In the genomic region with DNA sequence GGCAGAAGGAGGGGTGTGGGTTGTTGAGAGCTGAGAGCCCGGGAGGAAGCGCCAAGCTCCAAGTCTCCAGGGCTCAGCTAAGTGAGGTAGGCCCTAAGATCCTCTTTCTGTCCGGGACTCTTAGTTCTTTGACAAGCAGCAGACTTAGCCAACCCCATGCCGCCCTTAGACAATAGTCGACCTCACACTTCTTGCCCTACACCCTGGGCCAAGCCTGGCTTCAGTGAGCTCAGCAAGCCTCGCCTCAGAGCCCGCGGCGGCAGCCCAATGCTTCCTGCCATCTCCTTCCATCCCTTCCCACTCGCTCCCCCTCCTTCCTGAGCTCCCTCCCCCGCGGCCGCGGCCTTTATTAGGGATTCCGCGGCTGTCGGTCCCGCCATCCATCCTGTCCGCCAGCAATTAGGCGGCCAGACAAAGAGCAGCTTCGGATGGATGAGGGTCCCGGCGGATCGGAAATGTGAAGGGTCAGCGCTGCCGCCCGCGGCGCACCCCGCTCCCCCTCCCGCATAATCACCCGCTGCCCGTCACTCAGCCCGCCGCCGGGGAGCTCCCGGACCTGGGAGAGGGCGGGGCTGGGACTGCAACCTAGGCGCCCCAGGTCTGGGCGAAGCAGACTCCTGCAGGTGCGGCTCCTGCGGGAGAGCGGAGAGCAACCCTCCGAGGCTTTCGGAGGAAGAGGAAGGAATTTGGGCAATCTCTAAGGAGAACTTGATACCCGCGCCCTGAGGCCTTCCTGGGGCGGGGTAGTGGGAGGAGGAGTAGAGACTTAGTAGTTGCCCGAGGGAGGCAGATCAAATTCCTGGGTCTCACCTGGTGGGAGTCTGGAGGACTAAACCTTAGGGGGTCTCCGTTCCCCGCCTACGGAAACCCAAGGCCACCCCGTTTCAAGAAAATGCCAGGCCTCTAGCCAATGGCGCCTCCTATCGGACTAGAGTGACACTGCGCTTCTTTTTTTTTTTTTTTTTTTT, we compare ENCODE assay signal across 9 mouse cellular contexts. TPM values are rescaled to one million over a fixed set of nuclear protein-coding genes. Genes with fewer than 3 reads are reported as not detected.
A peak's percentile ranks its signal among the peaks of the same experiment; 100 is the strongest.
DNase-seq lines count a peak whose midpoint lies in the region; ATAC-seq and TF ChIP-seq lines count a peak whose summit lies in the region.
"Had no signal": no experiment of that assay in that cellular context is flagged by ENCODE, and none has a peak within 500 bp of the region (broad histone marks: within the 10 kb centered on the region; RNA-seq: fewer than 3 reads in every experiment).

No protein-coding gene starts in this region.

- WGBS in forebrain, postnatal 0 days: 3% methylated on average over 55 of the region's 56 CpGs
- under 1% methylated on average over 56 of the region's 56 CpGs for WGBS in intestine, embryonic 14.5 days
- WGBS in neural tube, embryonic 12.5 days: under 1% methylated on average over 56 of the region's 56 CpGs

- peak; percentile 21; the same call in 1 of the 2 replicates for ATAC-seq in forebrain, postnatal 0 days
- ATAC-seq in intestine, embryonic 14.5 days (replicated peaks; ENCODE audit: low FRiP score, low TSS enrichment, low read depth): peak; percentile 53
- ATAC-seq in neural tube, embryonic 12.5 days (ENCODE audit: low FRiP score, low read depth): peak; percentile 45
- ATAC-seq: Patski had no signal

- H3K9ac ChIP-seq in forebrain, postnatal 0 days: peak overlapping the region; percentile 56
- peak overlapping the region; percentile 27; the same call in 1 of the 2 replicates for H3K9ac ChIP-seq in intestine, embryonic 14.5 days (ENCODE audit: low read length)
- H3K9ac ChIP-seq in neural tube, embryonic 12.5 days: peak overlapping the region; percentile 41

- H3K4me3 ChIP-seq in forebrain, postnatal 0 days (ENCODE audit: low read depth, low read length): peak overlapping the region; percentile 43
- H3K4me3 ChIP-seq in intestine, embryonic 14.5 days (ENCODE audit: low read depth, low read length): peak overlapping the region; percentile 41
- peak overlapping the region; percentile 23 for H3K4me3 ChIP-seq in neural tube, embryonic 12.5 days

- no peak overlapping the region for H3K27ac ChIP-seq in forebrain, postnatal 0 days (ENCODE audit: low read depth, low read length)
- no peak overlapping the region for H3K27ac ChIP-seq in intestine, embryonic 14.5 days (ENCODE audit: low read depth)
- H3K27ac ChIP-seq in neural tube, embryonic 12.5 days: 0 out of 2 replicates have a peak overlapping the region, but pooled peaks have one; percentile 21

- H3K36me3 ChIP-seq in forebrain, postnatal 0 days (ENCODE audit: insufficient read depth): no peaks in the 10 kb centered on the region
- H3K36me3 ChIP-seq in intestine, embryonic 14.5 days (ENCODE audit: control insufficient read depth, insufficient read depth, low read length): no peaks in the 10 kb centered on the region
- no peaks in the 10 kb centered on the region for H3K36me3 ChIP-seq in neural tube, embryonic 12.5 days

- peak overlapping the region; percentile 88 for H3K4me2 ChIP-seq in forebrain, postnatal 0 days (ENCODE audit: low read depth)
- peak overlapping the region; percentile 90 for H3K4me2 ChIP-seq in intestine, embryonic 14.5 days (ENCODE audit: low read length)
- H3K4me2 ChIP-seq in neural tube, embryonic 12.5 days (replicated peaks): peak overlapping the region; percentile 69

- DNase-seq in kidney, adult 18-20 months: peak; percentile 39
- DNase-seq in kidney, adult 9 months: no peak
- DNase-seq in cerebellum, adult 18-20 months: peak; percentile 53 to 58
- peak; percentile 53 for DNase-seq in forebrain, postnatal 0 days
- peak; percentile 78 for DNase-seq in intestine, embryonic 14.5 days (ENCODE audit: low spot score)
- DNase-seq in lung, adult 18-20 months: peak; percentile 54 to 58
- no peak for DNase-seq in right cerebral cortex, adult 18-20 months

- peaks cover 57% of the 10 kb centered on the region for H3K27me3 ChIP-seq in forebrain, postnatal 0 days (ENCODE audit: insufficient read depth, low read length)
- peaks cover 97% of the 10 kb centered on the region for H3K27me3 ChIP-seq in intestine, embryonic 14.5 days (replicated peaks; ENCODE audit: control insufficient read depth, insufficient read depth, low read length)
- H3K27me3 ChIP-seq in neural tube, embryonic 12.5 days (replicated peaks): peaks cover 76% of the 10 kb centered on the region
- H3K27me3 ChIP-seq: Patski had no signal

- H3K9me3 ChIP-seq in forebrain, postnatal 0 days (ENCODE audit: low read length): no peaks in the 10 kb centered on the region
- no peaks in the 10 kb centered on the region for H3K9me3 ChIP-seq in intestine, embryonic 14.5 days (ENCODE audit: control insufficient read depth, low read length)
- no peaks in the 10 kb centered on the region for H3K9me3 ChIP-seq in neural tube, embryonic 12.5 days

- TF ChIP-seq CTCF in forebrain, postnatal 0 days (IDR thresholded peaks at IDR 0.05; ENCODE audit: low read depth): peak; percentile 51

- H3K4me1 ChIP-seq in forebrain, postnatal 0 days (ENCODE audit: insufficient read depth): 0 out of 2 replicates have a peak, but pooled peaks cover 15% of the 10 kb centered on the region
- peaks cover 25% of the 10 kb centered on the region for H3K4me1 ChIP-seq in intestine, embryonic 14.5 days (replicated peaks; ENCODE audit: control insufficient read depth, insufficient read depth, low read length)
- peaks cover 71% of the 10 kb centered on the region for H3K4me1 ChIP-seq in neural tube, embryonic 12.5 days

RNA-seq across cellular contexts. Expression of a gene that starts 0.6 kb away (rescaled TPM):
- 0.38 and 0.71 TPM in 2 replicates for total RNA-seq in forebrain, postnatal 0 days (2014; rRNA removed)
- 0.15 and 0.51 TPM in 2 replicates for polyA plus RNA-seq in forebrain, postnatal 0 days (2015; fragmentation: Nextera tagmentation; extraction: Ambion mirVana)
- 16.3 and 20.2 TPM in 2 replicates for polyA plus RNA-seq in intestine, embryonic 14.5 days (2014; fragmentation: Nextera tagmentation; extraction: Ambion mirVana)
- 0.70 and 1.1 TPM in 2 replicates for polyA plus RNA-seq in neural tube, embryonic 12.5 days (2016; fragmentation: Nextera tagmentation; extraction: Ambion mirVana)

RNA-seq across cellular contexts. Expression of a gene that starts 6.0 kb away (rescaled TPM):
- 0.23 and 0.48 TPM in 2 replicates for total RNA-seq in forebrain, postnatal 0 days (2014; rRNA removed)
- 0.40 TPM in 1 of 2 replicates, not detected in the other for polyA plus RNA-seq in forebrain, postnatal 0 days (2015; fragmentation: Nextera tagmentation; extraction: Ambion mirVana)
- polyA plus RNA-seq in intestine, embryonic 14.5 days (2014; fragmentation: Nextera tagmentation; extraction: Ambion mirVana): 0.16 TPM in 1 of 2 replicates, not detected in the other
- polyA plus RNA-seq in neural tube, embryonic 12.5 days (2016; fragmentation: Nextera tagmentation; extraction: Ambion mirVana): 4.4 and 4.5 TPM in 2 replicates

RNA-seq across cellular contexts. Expression of a gene that starts 19.2 kb away (rescaled TPM):
- 1.5 and 3.9 TPM in 2 replicates for total RNA-seq in forebrain, postnatal 0 days (2014; rRNA removed)
- 2.7 and 3.1 TPM in 2 replicates for polyA plus RNA-seq in forebrain, postnatal 0 days (2015; fragmentation: Nextera tagmentation; extraction: Ambion mirVana)
- 25.4 and 27.7 TPM in 2 replicates for polyA plus RNA-seq in intestine, embryonic 14.5 days (2014; fragmentation: Nextera tagmentation; extraction: Ambion mirVana)
- 24.2 and 25.8 TPM in 2 replicates for polyA plus RNA-seq in neural tube, embryonic 12.5 days (2016; fragmentation: Nextera tagmentation; extraction: Ambion mirVana)

RNA-seq across cellular contexts. Expression of a gene that starts 32.1 kb away (rescaled TPM):
- total RNA-seq in forebrain, postnatal 0 days (2014; rRNA removed): 28.9 and 29.6 TPM in 2 replicates
- 21.8 and 24.4 TPM in 2 replicates for polyA plus RNA-seq in forebrain, postnatal 0 days (2015; fragmentation: Nextera tagmentation; extraction: Ambion mirVana)
- polyA plus RNA-seq in intestine, embryonic 14.5 days (2014; fragmentation: Nextera tagmentation; extraction: Ambion mirVana): 38.4 and 41.4 TPM in 2 replicates
- polyA plus RNA-seq in neural tube, embryonic 12.5 days (2016; fragmentation: Nextera tagmentation; extraction: Ambion mirVana): 70.9 and 71.5 TPM in 2 replicates

RNA-seq across cellular contexts. Expression of a gene that starts 38.6 kb away (rescaled TPM):
- 1.7 and 2.3 TPM in 2 replicates for total RNA-seq in forebrain, postnatal 0 days (2014; rRNA removed)
- polyA plus RNA-seq in forebrain, postnatal 0 days (2015; fragmentation: Nextera tagmentation; extraction: Ambion mirVana): 2.3 and 2.4 TPM in 2 replicates
- polyA plus RNA-seq in intestine, embryonic 14.5 days (2014; fragmentation: Nextera tagmentation; extraction: Ambion mirVana): 54.4 and 56.3 TPM in 2 replicates
- polyA plus RNA-seq in neural tube, embryonic 12.5 days (2016; fragmentation: Nextera tagmentation; extraction: Ambion mirVana): 109 and 168 TPM in 2 replicates

Comparison
In these comparisons a context has a peak if more than half of its experiments do, and no peak if none do; other contexts are left out.
1. DNase-seq: peak in kidney, adult 18-20 months (single experiment), cerebellum, adult 18-20 months (2 of 2), forebrain, postnatal 0 days (single experiment), intestine, embryonic 14.5 days (single experiment) and lung, adult 18-20 months (2 of 2); none in kidney, adult 9 months (single experiment) and right cerebral cortex, adult 18-20 months (single experiment).
2. Peak in every context shown above with its lines, with median percentiles within 50 percentile points of each other: ATAC-seq, H3K4me2 ChIP-seq, H3K4me3 ChIP-seq and H3K9ac ChIP-seq.